Mouse (Mus musculus): ENCODE results near the gene Sipa1l3.

Sipa1l3 gene

DNA sequence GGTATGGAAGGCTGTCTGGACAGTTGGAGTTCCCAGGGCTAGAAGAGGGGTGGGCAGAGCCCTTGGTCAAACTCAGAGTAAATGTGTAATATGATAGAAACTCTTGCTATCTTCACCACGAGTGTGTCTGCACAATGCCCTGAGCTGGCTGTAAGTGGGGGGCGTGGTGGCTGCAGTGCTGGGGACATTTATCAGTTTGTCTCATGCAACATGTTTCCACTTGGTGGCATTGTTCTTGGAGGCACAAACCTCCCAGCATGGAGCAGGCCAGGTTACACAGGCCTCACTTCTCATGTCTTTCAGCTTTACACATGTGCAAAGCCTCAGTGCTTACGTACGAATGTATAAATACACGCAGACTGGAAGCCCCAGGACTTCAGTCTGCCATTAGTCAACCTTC is 146.3 kb downstream of the Sipa1l3 start:
- no peak for DNase-seq (ENCODE audit: low spot score)

DNA sequence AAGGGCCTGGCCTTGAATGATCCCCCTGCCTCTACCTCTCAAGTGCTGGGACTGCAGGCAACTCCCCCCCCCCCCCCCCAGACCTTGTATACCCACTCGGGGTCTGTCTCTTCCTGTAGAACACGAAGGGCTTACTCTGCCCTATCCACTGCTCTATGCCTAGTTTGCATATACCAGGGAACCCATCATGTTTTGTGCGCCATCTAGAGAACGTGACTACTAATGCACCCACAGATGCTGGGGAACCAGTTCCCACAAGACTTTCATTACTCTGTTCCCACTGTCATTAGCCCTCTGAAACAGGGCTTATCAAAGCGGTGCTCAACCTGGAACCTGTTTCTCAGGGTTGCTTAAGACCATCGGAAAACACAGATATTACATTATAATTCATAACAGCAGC is 148.4 kb downstream of the Sipa1l3 start:
- no peak for DNase-seq (ENCODE audit: low spot score)

- DNase-seq (ENCODE audit: low spot score), result peak; percentile 26
Measured at GRCm38 (mm10) chr7:29368004-29368320, 150.5 kb downstream of the Sipa1l3 start.

GRCm38 (mm10) chr7:29367166-29368003 is 151.1 kb downstream of the Sipa1l3 start:
- DNase-seq (ENCODE audit: low spot score), result no peak

DNA sequence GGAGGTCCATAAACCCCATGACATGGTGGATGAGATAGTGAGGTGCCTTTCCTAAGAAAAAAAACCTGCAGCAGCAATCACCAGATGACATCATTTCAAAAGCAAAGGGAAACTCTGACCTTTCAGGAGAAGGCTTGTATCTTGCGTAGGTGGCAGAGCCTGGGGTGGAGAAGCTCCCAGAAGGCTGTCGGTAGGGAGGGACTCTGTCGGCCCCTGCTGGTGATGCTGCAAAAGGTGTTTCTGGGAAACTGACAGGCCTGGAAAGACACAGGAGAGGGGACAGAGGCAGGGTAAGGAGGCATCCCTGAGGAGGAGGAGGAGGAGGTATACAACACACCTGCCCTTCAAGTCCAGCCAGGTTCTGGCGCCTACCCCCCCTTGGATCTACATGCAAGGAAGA is 154.4 kb downstream of the Sipa1l3 start:
- peak; percentile 65 for DNase-seq (ENCODE audit: low spot score)

- DNase-seq (ENCODE audit: low spot score), result no peak
Measured at GRCm38 (mm10) chr7:29361497-29361896, 156.9 kb downstream of the Sipa1l3 start.

DNA sequence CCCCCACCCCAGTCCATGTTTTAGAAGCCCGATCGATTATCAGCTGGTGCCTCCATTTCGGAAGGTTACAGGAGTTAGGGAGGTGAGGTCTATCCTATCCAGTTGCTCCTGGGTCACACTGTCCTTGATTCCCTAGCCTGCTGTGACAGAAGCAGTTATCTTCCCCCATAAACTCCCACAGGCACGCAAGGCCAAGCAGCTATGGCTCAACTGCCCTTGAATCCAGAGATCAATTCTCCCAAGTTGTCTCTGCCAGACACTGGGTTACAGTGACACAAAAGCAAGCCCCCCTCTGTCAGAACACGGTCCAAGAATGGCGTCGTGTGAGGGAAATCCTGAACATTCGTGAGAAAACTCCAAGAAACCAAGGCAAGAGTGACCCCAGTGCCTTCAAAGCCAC is 163.0 kb downstream of the Sipa1l3 start:
- DNase-seq (ENCODE audit: low spot score), result no peak

DNA sequence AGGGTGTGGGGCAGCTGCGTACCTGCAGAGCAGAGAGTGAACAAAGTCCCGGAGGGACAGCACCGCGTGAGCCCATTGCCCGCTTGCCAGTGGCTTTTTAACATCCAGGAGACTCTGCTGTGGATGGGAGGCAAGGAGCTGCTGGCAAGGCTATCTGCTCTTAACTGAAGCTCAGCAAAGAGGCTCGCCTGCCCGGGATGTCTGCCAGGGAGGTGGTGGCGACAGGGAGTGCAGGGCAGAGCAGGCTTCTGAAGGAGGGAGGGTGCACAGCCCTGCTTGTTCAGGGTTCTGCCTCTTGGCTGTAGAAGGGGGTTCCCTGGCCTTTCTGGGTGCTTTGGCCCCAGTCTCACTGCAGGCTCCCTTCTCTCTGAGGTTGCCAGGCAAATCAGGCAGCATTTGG is 164.3 kb downstream of the Sipa1l3 start:
- DNase-seq (ENCODE audit: low spot score), result no peak

DNA sequence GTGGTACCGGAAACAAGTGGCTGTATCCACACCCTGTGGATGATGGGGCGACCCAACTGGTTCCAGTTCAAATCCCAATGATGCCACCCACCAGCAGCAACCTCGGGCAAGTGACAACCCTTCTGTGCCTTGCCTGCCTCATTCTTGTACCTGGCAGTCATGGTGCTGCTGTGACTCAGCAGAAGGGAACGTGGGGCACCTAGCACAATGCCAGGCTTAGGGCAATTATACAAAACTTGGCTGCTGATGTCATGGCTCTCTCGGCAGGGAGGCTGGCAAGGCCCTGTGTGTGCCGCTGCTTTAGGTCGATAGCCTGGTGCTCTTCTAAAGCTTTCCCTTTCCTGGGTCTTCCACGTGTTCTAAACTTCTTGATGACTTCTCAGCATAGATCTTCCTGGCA is 166.2 kb downstream of the Sipa1l3 start:
- no peak for DNase-seq (ENCODE audit: low spot score)

GRCm38 (mm10) chr7:29350489-29350888 is 168.0 kb downstream of the Sipa1l3 start:
- peak; percentile 23 for DNase-seq (ENCODE audit: low spot score)

GRCm38 (mm10) chr7:29346212-29346611 is 172.2 kb downstream of the Sipa1l3 start:
- no peak for DNase-seq (ENCODE audit: low spot score)

DNA sequence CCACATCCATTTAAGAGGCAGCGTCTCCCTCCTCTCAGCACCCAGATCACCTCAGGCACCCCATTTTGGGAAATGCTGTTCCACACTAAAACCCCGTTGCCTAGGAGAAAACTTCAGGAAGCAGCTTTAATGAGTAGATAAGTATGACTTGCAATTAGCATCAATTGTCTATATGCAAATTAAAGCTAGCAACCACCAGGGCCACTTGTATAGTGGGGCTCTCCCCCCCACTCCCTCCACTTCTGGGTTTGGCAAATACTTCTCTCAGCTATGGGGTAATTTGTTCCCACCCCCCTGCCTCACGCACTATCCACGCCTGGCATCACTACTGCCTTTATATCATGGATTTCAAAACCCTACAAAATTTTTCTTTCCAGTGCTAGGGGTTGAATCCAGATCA is 172.9 kb downstream of the Sipa1l3 start:
- no peak for DNase-seq (ENCODE audit: low spot score)

DNA sequence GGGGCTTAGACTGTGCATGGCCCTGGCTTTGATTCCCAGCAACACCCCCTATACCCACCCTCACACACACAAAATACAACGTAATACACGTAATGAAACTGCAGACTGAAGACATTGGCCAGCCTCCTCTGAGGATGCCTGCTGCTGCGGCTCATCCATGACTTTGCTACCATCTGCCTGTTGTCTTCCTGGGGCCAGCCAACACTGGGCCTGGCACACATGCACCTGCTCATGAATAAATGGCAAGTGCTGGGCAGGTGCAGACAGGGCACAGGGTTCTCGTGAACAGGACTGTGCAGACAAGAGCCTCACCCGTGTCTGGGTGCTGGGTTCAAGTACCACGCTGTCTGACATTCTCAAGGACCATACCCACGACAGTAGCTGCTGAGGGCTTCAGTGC is 174.7 kb downstream of the Sipa1l3 start:
- DNase-seq (ENCODE audit: low spot score), result no peak

DNA sequence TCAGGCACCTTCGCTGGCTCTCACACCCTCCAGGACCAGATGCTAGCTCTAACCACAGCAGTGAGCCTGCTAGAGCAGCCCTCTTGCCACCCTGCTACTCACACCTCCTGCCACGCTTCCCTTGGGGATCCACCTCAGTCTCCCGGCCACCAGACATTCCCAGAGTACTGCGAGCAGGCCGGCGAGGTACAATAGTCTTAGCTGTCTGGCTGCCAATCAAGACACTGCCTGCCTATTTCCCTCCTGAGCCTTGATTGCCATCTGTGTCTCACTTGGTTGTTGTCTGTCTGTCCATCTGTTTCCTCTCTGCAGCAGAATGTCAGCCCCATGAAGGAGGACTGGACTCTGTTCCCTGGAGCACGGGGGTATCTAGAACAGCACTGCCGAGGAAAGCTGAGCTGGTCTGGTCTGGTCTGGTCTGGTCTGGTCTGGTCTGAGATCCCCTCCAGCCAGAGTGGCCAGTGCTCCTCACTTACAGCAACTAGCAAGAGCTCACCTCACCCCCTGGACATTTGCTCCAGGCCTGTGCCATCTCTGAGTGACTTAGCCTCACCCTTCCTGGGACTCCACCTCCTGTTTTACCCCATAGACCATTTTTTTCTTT is 175.8 kb downstream of the Sipa1l3 start:
- no peak for DNase-seq (ENCODE audit: low spot score)

DNA sequence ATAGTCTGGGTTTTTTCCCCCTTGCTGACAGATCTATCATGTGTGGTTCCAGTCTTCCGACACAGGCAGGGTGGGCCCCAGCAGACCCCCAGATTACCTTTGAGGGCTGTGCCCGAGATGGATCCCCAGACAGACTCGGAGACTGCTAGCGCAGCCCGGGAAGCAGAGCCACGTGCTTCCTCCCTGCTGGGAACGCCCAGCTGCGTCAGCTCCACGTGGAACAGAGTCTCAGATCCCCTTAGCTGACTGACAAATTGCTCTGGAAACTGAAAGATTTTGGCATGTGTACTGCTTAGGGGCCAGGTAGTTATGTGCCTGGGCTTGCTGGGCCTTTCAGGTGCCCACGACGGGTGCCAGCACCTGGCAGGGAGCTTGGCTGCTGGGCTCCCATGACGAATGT is 176.7 kb downstream of the Sipa1l3 start:
- DNase-seq (ENCODE audit: low spot score), result no peak

DNA sequence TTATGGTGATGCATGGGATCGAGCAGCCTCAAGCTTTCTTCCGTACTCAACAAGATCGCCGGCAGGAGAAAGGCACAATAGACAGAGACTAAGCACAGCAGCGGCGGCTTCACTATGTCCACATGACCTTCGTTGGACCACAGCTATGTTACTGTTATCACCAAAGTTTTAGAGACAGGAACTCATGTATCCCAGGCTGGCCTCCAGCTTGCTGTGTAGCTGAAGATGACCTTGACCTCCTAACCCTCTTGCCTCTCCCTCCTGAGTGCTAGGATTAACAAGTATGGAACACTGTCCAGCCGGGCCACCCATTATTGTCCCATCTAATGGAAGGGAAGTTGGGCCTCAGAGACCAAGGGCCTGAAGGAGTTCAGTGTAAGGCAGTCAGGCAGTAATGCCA is 177.6 kb downstream of the Sipa1l3 start:
- DNase-seq (ENCODE audit: low spot score), result no peak

DNA sequence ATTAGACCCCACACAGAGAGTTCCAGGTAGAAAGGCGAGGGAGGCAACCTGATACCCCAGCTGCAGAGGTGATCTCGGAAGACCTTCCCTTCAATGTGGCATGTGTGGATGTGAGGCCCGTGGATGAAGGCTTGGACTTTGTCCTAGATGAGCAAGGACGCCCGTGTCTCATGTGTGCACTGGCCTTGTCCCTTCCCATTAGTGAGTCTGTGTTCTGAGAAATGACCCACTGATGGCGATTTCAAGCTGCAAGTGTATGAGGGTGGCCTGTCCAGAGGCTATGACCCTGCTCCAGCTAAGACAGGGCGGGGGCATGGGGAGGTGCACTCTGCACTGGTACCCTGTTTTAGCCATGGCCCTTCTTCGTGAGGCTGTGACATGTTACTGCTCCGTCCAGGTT is 178.2 kb downstream of the Sipa1l3 start:
- DNase-seq (ENCODE audit: low spot score), result no peak

- no peak for DNase-seq (ENCODE audit: low spot score)
Measured at GRCm38 (mm10) chr7:29338984-29339679, 179.3 kb downstream of the Sipa1l3 start.

- no peak for DNase-seq (ENCODE audit: low spot score)
Measured at GRCm38 (mm10) chr7:29338351-29338919, 180.0 kb downstream of the Sipa1l3 start.

- no peak for DNase-seq (ENCODE audit: low spot score)
Measured at GRCm38 (mm10) chr7:29337766-29338165, 180.7 kb downstream of the Sipa1l3 start.

GRCm38 (mm10) chr7:29336795-29337319 is 181.6 kb downstream of the Sipa1l3 start:
- no peak for DNase-seq (ENCODE audit: low spot score)

DNA sequence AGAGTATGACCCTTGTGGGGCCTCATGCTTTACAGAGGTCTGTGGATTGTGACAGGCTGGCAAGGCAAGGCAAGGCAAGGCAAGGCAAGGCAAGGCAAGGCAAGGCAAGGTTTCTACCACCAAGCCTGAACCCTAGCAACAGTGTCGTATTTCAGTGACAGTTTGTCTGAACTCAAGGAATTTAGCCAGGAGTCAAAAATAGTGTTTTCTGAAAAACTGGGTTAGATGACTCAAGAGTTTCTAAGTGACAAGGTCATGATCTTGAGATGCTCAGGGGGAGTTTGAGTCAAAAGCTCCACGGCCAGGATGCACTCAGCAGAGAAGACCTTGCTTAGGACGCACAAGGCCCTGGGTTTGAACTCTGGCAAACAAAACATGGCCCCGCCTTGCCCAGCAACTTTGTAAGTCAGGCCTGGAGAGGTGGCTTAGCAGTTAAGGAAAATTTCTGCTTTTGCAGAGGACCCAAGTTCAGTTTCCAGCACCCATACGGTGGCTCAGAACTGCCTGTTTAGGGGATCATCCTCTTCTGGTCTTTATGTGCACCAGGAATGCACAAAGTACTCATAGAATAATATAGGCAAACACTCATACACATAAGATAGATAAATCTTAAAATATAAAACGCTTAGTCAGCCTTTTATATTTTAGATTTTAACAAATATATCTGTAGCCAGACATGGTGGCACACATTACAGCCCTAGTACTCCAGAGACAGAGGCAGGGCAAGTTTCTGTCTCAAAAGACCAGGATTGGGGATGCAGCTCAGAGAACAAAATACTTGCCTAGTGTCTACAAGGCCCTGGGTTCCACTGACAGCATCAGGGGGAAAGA is 182.4 kb downstream of the Sipa1l3 start:
- DNase-seq (ENCODE audit: low spot score), result no peak

Measured in MN1 (cell line).